Mouse (Mus musculus) MEL-GATA-1-ER (cell line): ENCODE measurements around the gene Hhat.

Experiments
- DNase-seq: peaks from one replicate; pipeline ENCODE4 v3.0.0-alpha.2; 2012; ENCODE audit warnings: low read depth; ENCODE audit errors: extremely low read depth

The Hhat gene

DNA sequence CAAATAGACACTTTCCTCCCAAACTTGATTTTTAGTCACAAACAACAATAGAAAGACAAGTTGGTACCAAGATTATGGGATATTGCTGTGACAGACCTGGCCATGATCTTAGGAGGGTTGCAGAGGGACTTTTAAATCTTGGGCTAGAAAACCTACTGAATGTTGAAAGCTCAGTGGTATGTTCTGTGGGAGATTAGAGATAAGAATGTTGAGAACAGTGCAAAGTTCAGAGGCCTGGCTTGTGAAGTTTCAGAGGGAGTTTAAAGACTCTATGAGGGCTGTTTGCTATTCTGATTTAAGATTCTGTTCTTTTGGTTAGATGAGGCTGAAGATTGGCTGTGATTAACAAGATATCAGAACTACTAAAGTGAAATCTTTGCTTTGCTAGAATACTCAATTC, 206.3 kb downstream of the Hhat start:
- no peak for DNase-seq

- no peak for DNase-seq
These were observed 211.7 kb downstream of the Hhat start for GRCm38 (mm10) chr1:192559341-192559740.

DNA sequence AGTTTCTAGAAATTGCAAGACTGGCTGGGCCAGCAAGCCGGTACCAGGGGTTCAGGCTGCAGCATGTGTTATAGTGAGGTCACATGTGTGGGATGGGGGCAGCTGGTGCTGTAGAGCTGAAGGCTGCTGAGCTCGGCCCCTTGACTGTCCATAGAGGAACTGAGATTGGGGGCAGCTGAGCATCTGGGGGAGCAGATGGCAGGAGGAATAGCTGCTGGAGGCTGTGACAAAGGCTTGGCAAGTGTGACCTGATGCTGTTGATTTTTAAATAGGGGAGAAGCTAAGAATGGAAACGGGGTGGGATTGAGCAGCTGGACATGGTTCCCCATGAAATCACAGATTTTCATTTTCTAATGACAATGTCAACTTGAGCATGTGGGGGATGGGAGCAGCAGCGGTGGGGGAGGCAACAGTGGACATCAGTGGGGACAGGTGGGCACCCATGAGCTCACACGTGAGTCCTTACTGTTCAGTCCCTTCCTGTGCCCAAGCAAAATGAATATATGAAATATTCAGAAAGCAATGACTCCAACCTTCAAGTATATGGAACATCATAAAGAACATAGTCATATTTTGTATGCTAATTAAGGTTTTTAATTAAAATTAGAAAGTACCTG, 212.9 kb downstream of the Hhat start:
- DNase-seq: no peak

DNA sequence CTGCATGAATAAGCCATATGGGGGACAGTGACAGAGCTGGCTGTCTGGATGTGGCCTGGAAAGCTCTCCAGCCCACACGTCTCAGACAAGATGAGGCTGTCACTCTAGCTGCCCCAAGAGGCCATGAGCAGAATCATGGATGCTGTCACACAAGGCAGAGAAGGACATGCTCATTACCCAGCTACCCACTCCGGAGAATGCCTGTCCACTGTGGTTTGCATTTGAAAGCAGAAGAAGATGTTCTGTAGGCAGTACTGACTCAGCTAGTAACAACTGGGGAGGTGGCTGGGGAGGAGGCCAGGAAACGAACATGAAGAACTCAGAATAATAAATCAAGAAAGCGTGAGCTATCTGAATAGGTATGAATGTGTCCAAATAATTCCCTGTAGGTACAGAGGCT, 215.5 kb downstream of the Hhat start:
- DNase-seq: no peak

- DNase-seq: no peak
These were observed 220.5 kb downstream of the Hhat start for GRCm38 (mm10) chr1:192550561-192550960.

- no peak for DNase-seq
These were observed 224.2 kb downstream of the Hhat start for GRCm38 (mm10) chr1:192546843-192547242.

- no peak for DNase-seq
These were observed 226.1 kb downstream of the Hhat start for GRCm38 (mm10) chr1:192544901-192545300.

DNA sequence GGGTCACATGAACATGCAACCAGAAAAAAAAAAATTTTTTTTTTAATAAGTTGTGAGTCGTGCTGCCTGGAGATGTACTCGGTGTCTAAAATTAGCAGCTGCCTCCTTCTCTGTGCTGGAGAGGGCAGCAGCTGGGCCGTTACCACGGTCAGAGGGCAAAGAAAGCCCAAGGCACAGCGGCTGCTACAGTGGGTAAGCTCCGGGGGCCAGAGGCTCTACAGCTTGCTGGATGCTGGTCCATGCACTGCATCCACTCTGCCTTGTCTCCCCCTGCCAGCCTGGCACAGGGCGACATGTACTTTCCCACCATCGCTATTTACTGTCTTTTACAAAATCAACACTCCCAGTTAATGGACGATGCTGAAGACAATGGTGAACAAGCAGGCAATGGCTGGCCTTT, 226.9 kb downstream of the Hhat start:
- DNase-seq: no peak

- no peak for DNase-seq
These were observed 227.3 kb downstream of the Hhat start for GRCm38 (mm10) chr1:192543686-192544085.

GRCm38 (mm10) chr1:192542093-192542492, 228.9 kb downstream of the Hhat start:
- no peak for DNase-seq

- no peak for DNase-seq
These were observed 233.9 kb downstream of the Hhat start for GRCm38 (mm10) chr1:192537169-192537568.

GRCm38 (mm10) chr1:192536440-192536839, 234.6 kb downstream of the Hhat start:
- no peak for DNase-seq

DNA sequence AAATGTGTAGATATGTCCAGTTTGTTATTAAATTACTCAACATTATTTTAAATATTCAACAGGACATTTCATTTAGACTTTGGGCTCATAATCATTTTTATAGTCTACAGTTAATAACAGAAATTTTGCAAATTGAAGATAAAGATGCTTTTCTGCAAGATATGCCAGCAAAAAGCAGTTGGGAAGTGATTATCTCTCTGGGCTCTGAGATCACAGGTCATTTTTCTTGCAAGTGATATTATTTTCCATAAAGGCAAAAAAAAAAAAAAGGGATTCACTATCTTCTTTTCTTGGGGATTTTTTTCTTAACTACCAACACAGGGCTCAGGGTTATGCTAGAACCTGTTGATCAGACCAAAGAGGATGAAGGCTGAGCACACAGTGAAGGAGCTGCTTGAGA, 238.0 kb downstream of the Hhat start:
- no peak for DNase-seq

GRCm38 (mm10) chr1:192532212-192532611, 238.8 kb downstream of the Hhat start:
- peak; percentile 61 for DNase-seq

DNA sequence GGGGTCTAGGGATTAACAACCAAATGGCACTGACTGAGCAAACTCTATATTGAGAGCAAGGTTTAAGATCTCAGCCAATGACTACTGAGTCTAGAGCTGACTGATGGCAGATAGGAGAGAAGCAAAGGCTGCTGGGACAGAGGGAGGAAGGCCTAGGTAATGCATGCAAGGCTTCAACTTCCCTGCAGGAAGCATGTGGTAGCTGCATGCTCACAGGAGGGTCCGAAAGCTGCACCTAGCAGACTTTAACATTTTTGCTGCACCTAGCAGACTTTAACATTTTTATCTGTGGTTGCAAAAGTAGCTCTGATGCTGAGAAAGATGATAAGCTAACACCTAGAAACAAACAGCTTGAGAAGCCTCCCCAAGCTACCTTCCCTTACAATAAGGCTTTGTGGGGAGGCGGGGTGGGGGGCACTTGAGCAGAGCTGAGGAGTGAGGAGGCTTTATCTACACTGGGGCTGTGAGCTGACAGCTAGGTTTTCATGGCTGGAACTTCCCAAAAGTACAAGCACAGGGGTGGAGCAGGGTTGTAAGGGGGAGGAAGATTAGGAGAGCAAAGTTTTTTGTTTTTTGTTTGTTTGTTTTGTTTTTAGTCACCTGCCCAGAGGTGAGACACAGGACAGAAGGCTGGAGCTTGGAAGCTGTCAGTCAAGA, 239.4 kb downstream of the Hhat start:
- peak; percentile 37 for DNase-seq

- DNase-seq: no peak
These were observed 245.2 kb downstream of the Hhat start for GRCm38 (mm10) chr1:192525711-192526350.

DNA sequence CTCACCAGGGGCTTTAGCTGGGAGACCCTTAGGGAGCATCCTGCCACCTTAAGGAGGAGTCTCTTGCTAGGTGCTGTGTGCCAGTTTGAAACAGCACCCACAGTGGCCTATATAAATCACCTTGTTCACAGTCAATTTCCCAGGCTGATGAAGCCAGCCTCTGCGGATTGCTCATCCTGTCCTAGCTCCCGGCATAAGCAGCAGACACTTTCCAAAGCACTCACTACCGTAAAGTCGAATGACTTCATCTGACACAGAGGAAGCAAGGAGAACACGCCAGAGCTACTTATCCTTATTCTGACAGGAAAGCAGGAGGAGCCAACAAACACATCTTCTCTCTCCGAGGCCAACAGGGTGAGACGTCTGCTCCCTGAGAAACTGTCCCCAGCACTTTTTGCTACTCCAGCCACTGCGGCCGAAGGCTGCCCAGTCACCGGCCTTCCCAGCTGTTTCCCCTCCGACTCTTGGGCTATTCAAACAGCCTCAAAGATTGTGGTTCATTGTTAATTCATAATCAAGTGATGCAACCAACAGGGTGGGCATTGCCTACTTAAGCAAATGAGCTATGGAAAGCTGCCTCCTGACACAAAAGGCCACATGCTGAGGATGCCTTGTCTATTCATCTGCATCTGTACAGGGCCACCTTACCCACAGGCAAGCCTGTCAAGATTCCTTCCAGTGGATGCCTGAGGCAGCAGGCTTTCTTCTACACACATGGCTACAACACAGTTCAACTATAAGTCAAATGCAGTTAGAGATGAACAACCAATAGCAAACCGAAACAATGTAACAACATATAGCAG, 248.4 kb downstream of the Hhat start:
- DNase-seq: no peak

GRCm38 (mm10) chr1:192520836-192521435, 250.1 kb downstream of the Hhat start:
- DNase-seq: no peak

DNA sequence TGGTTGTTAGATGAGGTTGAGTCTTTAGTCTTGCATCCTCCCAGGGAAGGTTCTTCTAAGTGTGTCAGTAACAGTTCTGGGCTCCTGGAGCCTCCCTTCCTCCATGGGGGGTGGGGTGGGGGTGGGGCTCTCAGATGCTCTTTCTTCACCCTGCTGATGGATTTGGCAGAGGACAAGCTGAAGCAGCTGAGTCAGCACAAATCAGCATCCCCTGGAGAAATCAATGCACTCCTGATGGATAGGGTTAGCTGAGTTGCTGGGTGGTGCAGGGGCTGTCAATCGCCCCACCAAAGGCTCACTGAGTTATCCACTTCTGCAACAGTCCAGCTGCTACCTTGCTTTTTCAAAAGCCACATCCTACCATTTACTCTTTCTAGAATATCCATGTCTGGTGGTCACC, 251.3 kb downstream of the Hhat start:
- DNase-seq: no peak

- DNase-seq: no peak
These were observed 255.7 kb downstream of the Hhat start for GRCm38 (mm10) chr1:192515373-192515772.

- no peak for DNase-seq
These were observed 258.2 kb downstream of the Hhat start for GRCm38 (mm10) chr1:192512821-192513220.

DNA sequence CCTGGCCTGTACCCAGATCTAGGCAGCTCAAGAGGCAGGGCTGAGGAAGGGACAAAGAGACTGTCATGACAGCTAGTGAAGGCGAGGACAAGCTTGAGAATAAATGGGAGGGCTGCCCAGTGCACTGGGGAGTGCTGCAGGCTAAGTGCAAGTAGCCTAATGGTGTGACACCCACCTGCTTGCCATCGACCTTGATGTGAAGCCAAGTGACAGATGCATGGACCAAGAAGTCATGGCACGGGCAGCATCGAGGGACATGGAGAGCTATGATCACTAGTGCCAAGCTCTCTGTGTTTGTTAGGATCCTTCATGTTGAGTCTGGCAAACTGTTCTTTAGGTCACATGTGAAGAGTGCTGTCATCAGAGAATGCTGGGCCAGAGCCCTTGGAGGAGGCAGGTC, 267.4 kb downstream of the Hhat start:
- no peak for DNase-seq
